Mouse (Mus musculus): Measurements from ENCODE around the gene Atp6v1fnb. TPM values are rescaled to one million over a fixed set of nuclear protein-coding genes. Genes with fewer than 3 reads are reported as not detected.

Atp6v1fnb gene
- total and polyA plus RNA-seq, 3 experiments = 0.13 TPM; not detected in 2

- H3K79me2 ChIP-seq (ENCODE audit: control insufficient read depth, insufficient read depth, low read length, poor library complexity) = no peaks in the 10 kb centered on the region
- no peak for DNase-seq (ENCODE audit: low read depth, low spot score)
- H3K9me3 ChIP-seq (replicated peaks; ENCODE audit: insufficient read depth, low read length) = no peaks in the 10 kb centered on the region
- no peak overlapping the region for H3K27ac ChIP-seq (ENCODE audit: control insufficient read depth, low read depth, low read length)
- no peaks in the 10 kb centered on the region for H3K36me3 ChIP-seq (ENCODE audit: control insufficient read depth in 1 of 2, insufficient read depth in 2 of 2, low read length in 2 of 2)
- H3K4me1 ChIP-seq (ENCODE audit: control insufficient read depth in 1 of 2, insufficient read depth in 2 of 2, low read length in 2 of 2) = peaks cover 3 to 8% of the 10 kb centered on the region in 2 experiments; a peak in 3 of 4 replicates
- no peaks in the 10 kb centered on the region; a peak in 1 of 4 replicates for H3K27me3 ChIP-seq (ENCODE audit: control insufficient read depth in 1 of 2, insufficient read depth in 2 of 2, low read length in 2 of 2)
- H3K4me3 ChIP-seq (ENCODE audit: control insufficient read depth in 1 of 2, insufficient read depth in 1 of 2, low read depth in 2 of 2, low read length in 2 of 2) = no peak overlapping the region
- no peak overlapping the region for H3K9ac ChIP-seq (ENCODE audit: control insufficient read depth, low read depth, low read length, poor library complexity, severe bottlenecking)
- TF ChIP-seq POLR2AphosphoS5 (IDR thresholded peaks at IDR 0.05; ENCODE audit: borderline replicate concordance, low read depth, low read length) = no peak
- TF ChIP-seq EP300 (IDR thresholded peaks at IDR 0.05; ENCODE audit: low read depth in 1 of 2, low read length in 2 of 2) = no peak
- no peak for TF ChIP-seq UBTF (IDR thresholded peaks at IDR 0.05; ENCODE audit: borderline replicate concordance, insufficient read depth, low read depth, low read length)
- TF ChIP-seq MEF2A (IDR thresholded peaks at IDR 0.05; ENCODE audit: extremely low read depth, insufficient replicate concordance, low read depth, low read length, poor library complexity, severe bottlenecking) = no peak
- no peak for TF ChIP-seq MAFK (IDR thresholded peaks at IDR 0.05; ENCODE audit: borderline replicate concordance, low read depth, low read length)
- no peak for TF ChIP-seq MXI1 (IDR thresholded peaks at IDR 0.05; ENCODE audit: low read depth, low read length)
- TF ChIP-seq CHD1 (IDR thresholded peaks at IDR 0.05; ENCODE audit: low read depth, low read length) = no peak
- TF ChIP-seq GATA1 (IDR thresholded peaks at IDR 0.05; ENCODE audit: low read depth, low read length) = no peak
- TF ChIP-seq MAZ (IDR thresholded peaks at IDR 0.05; ENCODE audit: low read depth, low read length) = no peak
These were observed 11.5 kb downstream of the Atp6v1fnb start for GRCm38 (mm10) chr6:29482691-29483090.

GRCm38 (mm10) chr6:29484716-29485559 is 13.7 kb downstream of the Atp6v1fnb start:
- Histone ChIP-seq H3K4me1 (ENCODE audit: control insufficient read depth in 1 of 2, insufficient read depth in 2 of 2, low read length in 2 of 2) (peaks cover 3 to 8% of the 10 kb centered on the region in 2 experiments; a peak in 3 of 4 replicates), H3K4me3 (ENCODE audit: control insufficient read depth in 1 of 2, insufficient read depth in 1 of 2, low read depth in 2 of 2, low read length in 2 of 2) (no peak overlapping the region), H3K27me3 (ENCODE audit: control insufficient read depth in 1 of 2, insufficient read depth in 2 of 2, low read length in 2 of 2) (no peaks in the 10 kb centered on the region), H3K9me3 (replicated peaks; ENCODE audit: insufficient read depth, low read length) (no peaks in the 10 kb centered on the region), H3K27ac (ENCODE audit: control insufficient read depth, low read depth, low read length) (no peak overlapping the region), H3K79me2 (ENCODE audit: control insufficient read depth, insufficient read depth, low read length, poor library complexity) (no peaks in the 10 kb centered on the region), H3K9ac (ENCODE audit: control insufficient read depth, low read depth, low read length, poor library complexity, severe bottlenecking) (no peak overlapping the region), H3K36me3 (ENCODE audit: control insufficient read depth in 1 of 2, insufficient read depth in 2 of 2, low read length in 2 of 2) (no peaks in the 10 kb centered on the region)
- peak; percentile 55 for DNase-seq (ENCODE audit: low read depth, low spot score)
- no peak for TF ChIP-seq UBTF (IDR thresholded peaks at IDR 0.05; ENCODE audit: borderline replicate concordance, insufficient read depth, low read depth, low read length)
- no peak for TF ChIP-seq MAFK (IDR thresholded peaks at IDR 0.05; ENCODE audit: borderline replicate concordance, low read depth, low read length)
- no peak for TF ChIP-seq ZMIZ1 (IDR thresholded peaks at IDR 0.05; ENCODE audit: low read depth, low read length)
- TF ChIP-seq HCFC1 (IDR thresholded peaks at IDR 0.05; ENCODE audit: low read depth, low read length) = no peak
- TF ChIP-seq E2F4 (IDR thresholded peaks at IDR 0.05; ENCODE audit: borderline replicate concordance, low read depth, low read length) = no peak
- no peak for TF ChIP-seq MEF2A (IDR thresholded peaks at IDR 0.05; ENCODE audit: extremely low read depth, insufficient replicate concordance, low read depth, low read length, poor library complexity, severe bottlenecking)
- TF ChIP-seq MAX (IDR thresholded peaks at IDR 0.05; ENCODE audit: low read length) = no peak
- TF ChIP-seq NRF1 (IDR thresholded peaks at IDR 0.05; ENCODE audit: insufficient read depth, low read depth, low read length, poor library complexity, severe bottlenecking) = no peak
- TF ChIP-seq POLR2AphosphoS2 (IDR thresholded peaks at IDR 0.05; ENCODE audit: low read length) = no peak
- no peak for TF ChIP-seq MYB (IDR thresholded peaks at IDR 0.05; ENCODE audit: low read depth, low read length)
- TF ChIP-seq CTCF (IDR thresholded peaks at IDR 0.05 in 2 of 3, conservative IDR thresholded peaks at IDR 0.05 in 1 of 3; ENCODE audit: control insufficient read depth in 1 of 3, insufficient read depth in 1 of 3, low read depth in 2 of 3, low read length in 3 of 3, poor library complexity in 1 of 3, severe bottlenecking in 1 of 3) = peak; percentile 79 to 89 (median 81)
- no peak for TF ChIP-seq ETS1 (IDR thresholded peaks at IDR 0.05; ENCODE audit: low read depth, low read length)
- peak; percentile 36 for TF ChIP-seq RAD21 (IDR thresholded peaks at IDR 0.05; ENCODE audit: low read depth, low read length)
- no peak for TF ChIP-seq USF2 (IDR thresholded peaks at IDR 0.05; ENCODE audit: borderline replicate concordance in 1 of 2, insufficient read depth in 1 of 2, low read depth in 1 of 2, low read length in 2 of 2)
- TF ChIP-seq MAZ (IDR thresholded peaks at IDR 0.05; ENCODE audit: low read depth, low read length) = no peak
- TF ChIP-seq SMC3 (IDR thresholded peaks at IDR 0.05; ENCODE audit: low read depth, low read length) = peak; percentile 73
- no peak for TF ChIP-seq TCF12 (IDR thresholded peaks at IDR 0.05; ENCODE audit: low read depth, low read length)
- no peak for TF ChIP-seq GATA1 (IDR thresholded peaks at IDR 0.05; ENCODE audit: low read depth, low read length)
- TF ChIP-seq POLR2A (IDR thresholded peaks at IDR 0.05; ENCODE audit: control insufficient read depth in 1 of 2, insufficient read depth in 1 of 2, low read depth in 1 of 2, low read length in 2 of 2, poor library complexity in 1 of 2) = no peak
- TF ChIP-seq SIN3A (IDR thresholded peaks at IDR 0.05; ENCODE audit: low read length) = no peak
- no peak for TF ChIP-seq MXI1 (IDR thresholded peaks at IDR 0.05; ENCODE audit: low read depth, low read length)
- no peak for TF ChIP-seq ZNF384 (IDR thresholded peaks at IDR 0.05; ENCODE audit: low read depth, low read length)

All from MEL (cell line).